In the genomic region with DNA sequence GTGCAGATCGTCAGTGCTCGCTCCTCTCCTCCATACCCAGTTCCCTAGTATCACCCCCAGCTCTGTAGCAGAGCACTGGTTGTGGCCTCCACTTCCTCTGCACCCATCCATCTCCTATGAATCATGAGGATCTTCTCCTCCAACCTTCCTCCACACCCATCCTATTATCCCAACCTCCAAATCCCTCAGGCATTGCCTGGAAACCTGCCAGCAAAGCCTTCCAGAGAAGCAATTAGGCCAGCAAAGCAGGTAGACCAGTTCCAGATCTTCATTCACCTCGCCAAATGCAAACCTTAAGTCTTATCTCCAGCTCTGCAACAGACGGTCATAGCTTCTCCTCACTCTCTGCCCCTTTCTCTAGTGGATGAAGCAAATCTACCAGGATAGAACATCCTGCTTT, we compare ENCODE assay signal across 25 mouse cellular contexts. TPM values are rescaled to one million over a fixed set of nuclear protein-coding genes. Genes with fewer than 3 reads are reported as not detected.
"Had no signal": no experiment of that assay in that cellular context is flagged by ENCODE, and none has a peak within 500 bp of the region (broad histone marks: within the 10 kb centered on the region; RNA-seq: fewer than 3 reads in every experiment).

No protein-coding gene starts in this region.

- H3K27ac ChIP-seq: left cerebral cortex, adult 2 months; limb, embryonic 10.5 days; limb, embryonic 13.5 days; liver, embryonic 12.5 days; liver, embryonic 15.5 days; lung, embryonic 15.5 days; midbrain, embryonic 10.5 days; midbrain, embryonic 13.5 days; neural tube, embryonic 13.5 days; stomach, embryonic 15.5 days had no signal

- H3K9me3 ChIP-seq: limb, embryonic 10.5 days; limb, embryonic 13.5 days; liver, embryonic 12.5 days; liver, embryonic 15.5 days; lung, embryonic 15.5 days; megakaryocyte, embryonic 14.5 days; midbrain, embryonic 10.5 days; midbrain, embryonic 13.5 days; neural tube, embryonic 13.5 days; stomach, embryonic 15.5 days had no signal

- H3K27me3 ChIP-seq: limb, embryonic 13.5 days; liver, embryonic 12.5 days; liver, embryonic 15.5 days; lung, embryonic 15.5 days; midbrain, embryonic 13.5 days; neural tube, embryonic 13.5 days; stomach, embryonic 15.5 days had no signal

- H3K4me3 ChIP-seq: left cerebral cortex, adult 2 months; limb, embryonic 10.5 days; limb, embryonic 13.5 days; liver, embryonic 12.5 days; liver, embryonic 15.5 days; lung, embryonic 15.5 days; megakaryocyte, embryonic 14.5 days; midbrain, embryonic 10.5 days; midbrain, embryonic 13.5 days; myocyte; neural tube, embryonic 13.5 days; stomach, embryonic 15.5 days had no signal

- H3K36me3 ChIP-seq: limb, embryonic 10.5 days; limb, embryonic 13.5 days; liver, embryonic 12.5 days; liver, embryonic 15.5 days; lung, embryonic 15.5 days; midbrain, embryonic 10.5 days; midbrain, embryonic 13.5 days; neural tube, embryonic 13.5 days; stomach, embryonic 15.5 days had no signal

- H3K4me1 ChIP-seq: limb, embryonic 10.5 days; limb, embryonic 13.5 days; liver, embryonic 12.5 days; liver, embryonic 15.5 days; lung, embryonic 15.5 days; megakaryocyte, embryonic 14.5 days; midbrain, embryonic 10.5 days; midbrain, embryonic 13.5 days; neural tube, embryonic 13.5 days; stomach, embryonic 15.5 days had no signal

- DNase-seq: kidney, postnatal 14 days; kidney, postnatal 4 days; layer of hippocampus, adult 9-11 months; layer of hippocampus, postnatal 36 days; liver; lung, adult 18-20 months; lung, postnatal 10 days; lung, postnatal 36 days; retina, postnatal 1 day; right cerebral cortex, postnatal 25 days; spleen, adult 18-20 months; thymus, postnatal 25 days had no signal

RNA-seq across cellular contexts. Expression of gene Nr4a2, which starts 26.0 kb away (rescaled TPM):
- total RNA-seq: neutrophil, adult 5-6 weeks had no signal
